Mouse (Mus musculus) liver, embryonic 11.5 days (tissue): ENCODE measurements around the gene Ppp1r9a. TPM values are rescaled to one million over a fixed set of nuclear protein-coding genes. Genes with fewer than 3 reads are reported as not detected.
"Not testable (repeated sequence)": the region's sequence is repeated elsewhere in the genome, so short reads cannot be mapped to it uniquely, and the experiment has no call there.

ENCODE experiments used
- ATAC-seq: fragments of 200-750 bp; cut with Nextera tagmentation; replicated peaks from 2 replicates; pipeline ENCODE4 v1.8.0; 2017; ENCODE audit warnings: moderate number of reproducible peaks, mild to moderate bottlenecking, moderate TSS enrichment, moderate library complexity; ENCODE audit not compliant: low FRiP score
- DNase-seq: peaks from one replicate; pipeline ENCODE4 v3.0.0-alpha.2; 2017; ENCODE audit warnings: low spot score
- H3K27ac ChIP-seq: fragments of 300-500 bp; sonication (generic); 2 replicates; pipeline ENCODE4 v1.5.1; 2014; ENCODE audit warnings: mild to moderate bottlenecking, low read depth, low read length, control low read depth
- H3K27me3 ChIP-seq: fragments of 300-500 bp; sonication (generic); replicated peaks from 2 replicates; pipeline ENCODE4 v1.6.1; 2014; ENCODE audit warnings: low read length, mixed read lengths; ENCODE audit not compliant: control insufficient read depth, insufficient read depth
- H3K36me3 ChIP-seq: fragments of 300-500 bp; sonication (generic); 2 replicates; pipeline ENCODE4 v1.6.1; 2014; ENCODE audit warnings: mild to moderate bottlenecking, low read length, moderate library complexity, mixed read lengths; ENCODE audit not compliant: control insufficient read depth, insufficient read depth
- H3K4me1 ChIP-seq: fragments of 300-500 bp; sonication (generic); replicated peaks from 2 replicates; pipeline ENCODE4 v1.6.1; 2014; ENCODE audit warnings: low read length, mixed read lengths; ENCODE audit not compliant: control insufficient read depth, insufficient read depth
- H3K4me2 ChIP-seq: fragments of 300-500 bp; sonication (generic); 2 replicates; pipeline ENCODE4 v1.6.1; 2014; ENCODE audit warnings: mild to moderate bottlenecking, control low read depth, moderate library complexity
- H3K4me3 ChIP-seq: fragments of 300-500 bp; sonication (generic); 2 replicates; pipeline ENCODE4 v1.5.1; 2014; ENCODE audit warnings: low read depth, low read length, control low read depth
- H3K9ac ChIP-seq: fragments of 300-500 bp; sonication (generic); 2 replicates; pipeline ENCODE4 v1.6.1; 2014; ENCODE audit warnings: low read depth, low read length, control low read depth
- H3K9me3 ChIP-seq: fragments of 300-500 bp; sonication (generic); 2 replicates; pipeline ENCODE4 v1.6.1; 2016; ENCODE audit warnings: low read length, inconsistent platforms, mixed read lengths; ENCODE audit not compliant: control insufficient read depth
- WGBS: fragments of 180-500 bp; shearing (Covaris S2); extraction: QIAGEN DNeasy Blood & Tissue Kit; methylation state at CpG from one replicate; pipeline ENCODE4 v1.1.7; 2014; 5-methylcytosine and 5-hydroxymethylcytosine counted together
- polyA plus RNA-seq: library from polyadenylated mRNA; unstranded; fragments of >200 nt; fragmentation: Nextera tagmentation; extraction: Ambion mirVana; gene quantifications from 2 replicates; pipeline ENCODE4 v1.2.1, GENCODE M21; 2014

The Ppp1r9a gene
- polyA plus RNA-seq: 15.0 and 17.6 TPM in 2 replicates

DNA sequence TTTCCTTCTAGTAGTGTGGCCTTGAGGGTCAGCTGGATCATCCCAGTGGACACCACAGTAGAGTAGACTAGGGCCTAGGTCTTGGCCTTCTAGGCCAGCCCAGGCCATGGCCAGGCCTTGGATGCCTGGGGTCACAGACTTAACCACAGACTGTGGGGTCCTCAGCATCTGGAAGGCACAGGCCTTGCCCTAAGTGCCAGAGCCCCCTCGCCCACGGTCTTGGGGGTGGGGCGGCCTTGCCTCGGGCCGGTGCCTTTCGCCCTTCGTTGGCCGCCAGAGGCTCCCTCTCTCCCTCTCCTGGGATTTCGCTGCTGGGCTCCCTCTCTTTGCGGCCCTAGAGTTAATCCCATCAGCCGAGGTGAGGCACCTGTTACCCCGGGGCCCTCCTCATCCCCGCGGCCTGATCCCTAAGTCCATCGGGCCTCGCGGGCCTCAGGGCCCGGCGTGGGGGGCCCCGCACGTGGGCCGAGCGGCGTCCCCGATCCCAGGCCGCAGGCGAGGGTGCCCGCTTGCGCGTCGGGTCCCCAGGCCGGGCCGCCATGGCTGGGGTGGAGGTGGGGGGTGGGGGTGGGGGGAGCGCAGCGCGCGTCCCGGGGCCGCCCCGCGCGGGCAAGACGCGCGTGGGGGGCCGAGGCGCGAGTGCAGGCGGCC lies at the start of gene Ppp1r9a:
Ppp1r9a (plus strand) TSS at position 244 of the 651 bp plus-strand sequence.
- no peaks in the 10 kb centered on the region for H3K36me3 ChIP-seq
- H3K9ac ChIP-seq: peak within 1 kb of the TSS; percentile 78
- peak within 1 kb of the TSS; percentile 81 for H3K4me3 ChIP-seq
- peak within 1 kb of the TSS; percentile 89 for H3K4me2 ChIP-seq
- no peaks in the 10 kb centered on the region for H3K27me3 ChIP-seq
- ATAC-seq (peak; percentile 78), DNase-seq (peak; percentile 76)
- WGBS: under 1% methylated on average over 40 of the region's 49 CpGs
- peak within 1 kb of the TSS; percentile 89 for H3K27ac ChIP-seq
- peaks cover 10% of the 10 kb centered on the region for H3K4me1 ChIP-seq
- H3K9me3 ChIP-seq: no peaks in the 10 kb centered on the region

DNA sequence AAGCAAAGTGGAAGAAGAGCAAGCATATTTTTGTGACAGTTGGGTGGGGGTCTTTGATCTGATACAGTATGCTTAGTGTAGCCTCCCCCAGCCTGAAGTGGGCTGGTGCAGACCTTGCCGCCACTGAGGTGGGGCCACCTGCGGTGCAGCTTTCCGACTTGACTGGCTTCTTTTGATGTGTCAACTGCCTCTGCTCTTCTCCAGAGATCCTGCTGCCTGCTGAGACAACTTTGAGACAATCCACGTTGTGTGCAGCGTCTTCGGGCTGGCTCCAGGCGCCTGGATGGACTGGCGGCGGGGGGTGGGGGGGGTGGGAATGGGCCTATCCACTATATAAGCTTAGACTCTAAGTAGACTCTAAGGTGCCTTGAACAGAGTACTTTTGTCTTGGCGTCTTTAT lies 47.5 kb upstream of the Ppp1r9a start:
- Histone ChIP-seq H3K4me3 (no peak overlapping the region), H3K27ac (no peak overlapping the region), H3K9ac (no peak overlapping the region), H3K4me2 (no peak overlapping the region), H3K4me1 (no peaks in the 10 kb centered on the region), H3K9me3 (no peaks in the 10 kb centered on the region), H3K36me3 (no peaks in the 10 kb centered on the region), H3K27me3 (no peaks in the 10 kb centered on the region)
- WGBS: 80% methylated on average over 10 of the region's 10 CpGs
- ATAC-seq (no peak), DNase-seq (no peak)

DNA sequence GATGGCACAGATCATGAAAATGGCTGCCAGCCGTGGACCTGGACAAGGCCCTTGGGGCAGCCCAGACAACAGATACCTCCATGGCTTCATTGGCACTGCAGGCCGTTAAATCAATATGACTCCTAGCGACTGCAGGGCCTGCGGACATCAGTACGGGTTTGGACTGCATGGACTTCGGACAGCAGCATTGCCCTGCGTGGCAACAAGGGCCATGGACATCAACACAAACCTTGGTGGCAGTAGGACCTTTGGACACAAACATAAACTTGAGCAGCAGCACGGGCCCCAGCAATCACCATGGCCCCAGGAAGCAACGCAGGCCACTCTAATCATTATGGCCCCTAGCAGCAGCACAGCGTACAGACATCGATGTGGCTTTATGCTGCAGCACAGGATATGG lies 45.8 kb upstream of the Ppp1r9a start:
- H3K27me3 ChIP-seq: no peaks in the 10 kb centered on the region
- H3K9ac ChIP-seq: no peak overlapping the region
- no peak overlapping the region for H3K4me3 ChIP-seq
- H3K4me1 ChIP-seq: no peaks in the 10 kb centered on the region
- DNase-seq (no peak), ATAC-seq (no peak)
- no peak overlapping the region for H3K4me2 ChIP-seq
- H3K27ac ChIP-seq: no peak overlapping the region
- 87% methylated on average over 11 of the region's 11 CpGs for WGBS
- no peaks in the 10 kb centered on the region for H3K36me3 ChIP-seq
- no peaks in the 10 kb centered on the region for H3K9me3 ChIP-seq

DNA sequence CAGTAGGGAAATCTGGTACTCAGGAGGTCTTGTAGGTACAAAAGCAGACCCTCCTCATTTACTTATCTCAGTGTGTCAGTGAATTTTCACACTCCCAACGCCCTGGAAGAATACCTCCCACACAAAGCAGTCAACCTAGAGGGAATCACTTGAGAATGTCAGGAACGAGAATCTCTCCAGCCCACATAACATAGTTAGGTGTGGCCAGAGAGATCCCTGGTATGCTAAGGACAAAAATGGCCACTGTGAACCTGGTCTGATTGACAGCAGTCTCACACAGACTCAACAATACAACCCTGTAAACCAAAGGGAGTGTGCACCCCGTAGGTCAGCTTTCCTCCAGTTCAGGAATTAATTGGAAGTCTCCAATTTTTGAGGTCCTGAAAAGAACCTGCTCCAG lies 18.4 kb upstream of the Ppp1r9a start:
- no peaks in the 10 kb centered on the region for H3K4me1 ChIP-seq
- no peak overlapping the region for H3K27ac ChIP-seq
- no peak overlapping the region for H3K9ac ChIP-seq
- no peak overlapping the region for H3K4me2 ChIP-seq
- 57% methylated on average over 3 of the region's 3 CpGs for WGBS
- H3K4me3 ChIP-seq: no peak overlapping the region
- ATAC-seq (no peak), DNase-seq (no peak)
- no peaks in the 10 kb centered on the region for H3K9me3 ChIP-seq
- no peaks in the 10 kb centered on the region for H3K36me3 ChIP-seq
- H3K27me3 ChIP-seq: no peaks in the 10 kb centered on the region

DNA sequence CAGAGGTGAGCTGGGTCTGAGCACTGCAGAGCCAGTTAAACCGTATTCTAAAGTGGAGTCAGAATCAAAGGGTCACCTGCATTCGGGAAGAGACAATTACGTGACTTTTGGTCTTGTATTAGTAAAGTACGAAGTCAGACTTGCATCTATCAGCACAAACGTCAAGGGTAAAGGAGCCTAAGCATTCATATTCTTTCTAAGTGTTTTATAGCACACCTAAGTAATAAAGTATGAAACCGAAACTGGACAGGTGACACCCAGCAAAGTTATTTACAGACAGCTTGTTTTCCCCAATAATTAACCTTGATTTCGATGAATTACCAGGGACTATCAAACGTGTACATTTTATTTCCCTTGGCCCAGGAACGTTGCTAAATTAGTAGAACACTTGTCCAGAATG lies 13.2 kb upstream of the Ppp1r9a start:
- H3K36me3 ChIP-seq: no peaks in the 10 kb centered on the region
- 61% methylated on average over 9 of the region's 9 CpGs for WGBS
- H3K27me3 ChIP-seq: no peaks in the 10 kb centered on the region
- ATAC-seq (no peak), DNase-seq (no peak)
- no peak overlapping the region for H3K4me2 ChIP-seq
- no peaks in the 10 kb centered on the region for H3K4me1 ChIP-seq
- no peaks in the 10 kb centered on the region for H3K9me3 ChIP-seq
- H3K27ac ChIP-seq: no peak overlapping the region
- no peak overlapping the region for H3K4me3 ChIP-seq
- H3K9ac ChIP-seq: no peak overlapping the region

DNA sequence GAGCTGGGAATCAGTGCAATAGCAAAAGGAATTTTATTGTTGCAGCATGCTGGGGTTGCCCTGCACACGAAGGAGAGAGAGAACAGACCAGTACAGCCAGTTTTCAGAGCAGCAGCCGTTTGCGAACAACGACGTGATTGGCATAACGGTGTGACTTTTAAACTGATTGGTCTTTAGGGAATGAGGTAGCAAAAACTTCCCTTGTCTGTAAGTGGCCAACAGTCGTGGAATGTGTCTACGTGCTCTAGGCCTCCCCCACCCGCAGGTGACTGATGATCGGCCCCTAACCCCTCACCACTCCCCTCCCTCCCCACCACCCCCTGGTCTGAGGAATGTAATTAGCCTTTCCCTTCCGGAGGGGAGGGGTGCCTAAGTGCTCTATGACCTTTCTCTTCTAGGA lies 10.3 kb upstream of the Ppp1r9a start:
- no peaks in the 10 kb centered on the region for H3K27me3 ChIP-seq
- ATAC-seq (no peak), DNase-seq (no peak)
- no peaks in the 10 kb centered on the region for H3K36me3 ChIP-seq
- no peak overlapping the region for H3K4me3 ChIP-seq
- H3K9me3 ChIP-seq: no peaks in the 10 kb centered on the region
- H3K9ac ChIP-seq: no peak overlapping the region
- WGBS: 46% methylated on average over 11 of the region's 11 CpGs
- H3K4me2 ChIP-seq: no peak overlapping the region
- H3K27ac ChIP-seq: no peak overlapping the region
- H3K4me1 ChIP-seq: no peaks in the 10 kb centered on the region

DNA sequence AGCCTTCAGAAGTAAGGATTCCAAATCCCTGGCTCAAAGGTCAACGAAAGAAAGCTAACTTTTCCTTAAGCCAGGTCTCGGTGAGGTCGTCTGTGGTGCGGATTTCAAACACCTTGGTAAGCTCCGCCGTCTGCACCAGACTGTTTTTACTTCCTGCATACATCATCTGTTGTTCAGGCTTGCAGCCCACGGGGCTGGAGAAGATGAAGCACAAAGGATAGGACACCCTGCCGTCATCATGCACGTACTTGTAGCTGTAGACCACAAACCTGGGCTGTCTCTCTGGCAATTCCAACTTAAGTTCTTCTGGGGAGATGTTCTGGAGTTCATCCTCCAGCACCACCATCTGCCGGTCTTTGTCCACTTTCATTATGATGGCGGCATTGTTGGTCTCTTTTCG lies 9.4 kb upstream of the Ppp1r9a start:
- H3K4me1 ChIP-seq: not testable (repeated sequence)

DNA sequence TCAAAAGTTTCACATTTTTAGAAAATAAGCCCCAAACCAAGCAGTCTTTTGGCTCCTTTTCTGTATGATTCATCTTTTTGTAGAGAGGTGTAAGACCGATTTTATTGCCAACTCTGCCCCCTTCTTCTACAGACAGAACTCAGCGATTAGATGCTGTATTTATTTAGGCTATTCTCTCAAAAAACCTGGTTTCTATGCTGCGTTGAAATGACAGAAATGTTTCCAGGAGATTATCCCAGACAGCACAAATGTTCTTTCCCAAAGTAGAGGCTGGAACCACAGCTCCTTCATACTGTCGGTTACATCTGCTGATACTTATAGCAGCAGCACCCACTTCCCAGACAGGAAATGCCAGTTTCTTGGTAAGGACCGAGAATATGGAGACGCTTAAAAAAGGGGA lies 2.8 kb upstream of the Ppp1r9a start:
- Histone ChIP-seq H3K27me3 (no peaks in the 10 kb centered on the region), H3K27ac (no peak overlapping the region), H3K36me3 (no peaks in the 10 kb centered on the region), H3K9me3 (no peaks in the 10 kb centered on the region), H3K4me2 (no peak overlapping the region), H3K9ac (no peak overlapping the region), H3K4me3 (no peak overlapping the region), H3K4me1 (peaks cover 6% of the 10 kb centered on the region)
- 77% methylated on average over 6 of the region's 6 CpGs for WGBS
- DNase-seq (no peak), ATAC-seq (no peak)

More for the DNA sequence above, 9.4 kb upstream of the Ppp1r9a start:
- H3K4me3 ChIP-seq, H3K36me3 ChIP-seq, H3K9me3 ChIP-seq, ATAC-seq, H3K27me3 ChIP-seq, H3K9ac ChIP-seq, H3K4me2 ChIP-seq, DNase-seq, H3K27ac ChIP-seq: not testable (repeated sequence)
- WGBS: 43% methylated on average over 12 of the region's 12 CpGs

DNA sequence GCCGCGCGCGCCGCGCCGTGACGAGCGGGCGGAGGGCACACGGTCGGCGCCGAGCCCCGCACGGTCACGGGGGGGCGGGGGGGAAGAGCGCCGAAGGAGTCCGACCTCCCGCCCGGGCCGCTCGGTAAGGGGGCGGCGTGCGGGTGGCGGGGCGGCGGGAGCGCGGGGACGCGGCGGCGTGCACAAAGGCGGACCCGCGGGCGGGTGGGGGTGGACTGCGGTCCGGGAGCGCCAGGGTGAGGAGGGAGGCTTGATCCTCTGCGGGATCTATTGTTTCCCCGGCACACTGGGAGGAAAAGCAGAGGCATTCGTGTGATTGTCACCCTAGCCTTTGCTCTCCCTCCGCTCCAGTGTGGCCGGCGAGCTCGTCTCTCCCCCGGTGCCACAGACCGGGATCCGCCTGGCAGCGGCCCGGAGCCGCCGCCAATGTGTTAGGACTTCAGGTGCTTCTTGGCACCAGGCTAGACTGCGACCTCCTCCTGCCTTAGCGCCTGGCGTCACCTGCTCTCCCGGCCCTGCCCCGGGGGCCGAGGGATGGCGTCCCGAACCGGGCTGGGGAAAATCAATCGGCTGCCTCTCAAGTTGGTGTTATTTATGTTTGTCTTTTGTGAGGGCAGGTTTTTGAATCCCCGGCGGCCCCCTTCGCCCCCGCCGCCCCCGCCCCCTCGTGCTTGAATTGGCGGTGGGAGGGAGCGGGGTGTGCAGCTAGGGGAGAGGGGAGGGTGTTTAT lies 773 bp downstream of the Ppp1r9a start:
- H3K9me3 ChIP-seq: no peaks in the 10 kb centered on the region
- no peaks in the 10 kb centered on the region for H3K36me3 ChIP-seq
- peak overlapping the region; percentile 89 for H3K4me2 ChIP-seq
- DNase-seq (peak; percentile 67), ATAC-seq (peak; percentile 75)
- peak overlapping the region; percentile 78 for H3K9ac ChIP-seq
- H3K4me3 ChIP-seq: peak overlapping the region; percentile 81
- H3K27ac ChIP-seq: peak overlapping the region; percentile 89
- H3K4me1 ChIP-seq: peaks cover 10% of the 10 kb centered on the region
- no peaks in the 10 kb centered on the region for H3K27me3 ChIP-seq
- WGBS: under 1% methylated on average over 60 of the region's 77 CpGs
